In genomic region chr13:90643109-90643508, GRCm38 (mm10) we compare ENCODE assay signal across 11 mouse cellular contexts.
A peak's percentile ranks its signal among the peaks of the same experiment; 100 is the strongest.
DNase-seq lines count a peak whose midpoint lies in the region; ATAC-seq and TF ChIP-seq lines count a peak whose summit lies in the region.
"Had no signal": no experiment of that assay in that cellular context is flagged by ENCODE, and none has a peak within 500 bp of the region (broad histone marks: within the 10 kb centered on the region; RNA-seq: fewer than 3 reads in every experiment).

No protein-coding gene starts in this region.

- 37% methylated on average over 4 of the region's 4 CpGs for WGBS in neural tube, embryonic 11.5 days
- WGBS in forebrain, embryonic 15.5 days: 4% methylated on average over 4 of the region's 4 CpGs
- WGBS in limb, embryonic 15.5 days: 47% methylated on average over 4 of the region's 4 CpGs
- 46% methylated on average over 4 of the region's 4 CpGs for WGBS in heart, adult 2 months

- no peak overlapping the region for H3K4me3 ChIP-seq in neural tube, embryonic 11.5 days (ENCODE audit: low read depth, low read length)
- no peak overlapping the region for H3K4me3 ChIP-seq in forebrain, embryonic 15.5 days
- no peak overlapping the region for H3K4me3 ChIP-seq in limb, embryonic 15.5 days
- no peak overlapping the region for H3K4me3 ChIP-seq in heart, adult 2 months
- H3K4me3 ChIP-seq: embryonic facial prominence, embryonic 13.5 days had no signal

- ATAC-seq in neural tube, embryonic 11.5 days (ENCODE audit: insufficient read depth, low FRiP score, low TSS enrichment): peak; percentile 67
- ATAC-seq in forebrain, embryonic 15.5 days (replicated peaks): peak; percentile 89
- no peak for ATAC-seq in limb, embryonic 15.5 days (ENCODE audit: insufficient number of reproducible peaks, low FRiP score, low TSS enrichment, low read depth)

- no peaks in the 10 kb centered on the region for H3K36me3 ChIP-seq in neural tube, embryonic 11.5 days (ENCODE audit: control insufficient read depth, insufficient read depth, low read length)
- H3K36me3 ChIP-seq in forebrain, embryonic 15.5 days: no peaks in the 10 kb centered on the region
- H3K36me3 ChIP-seq in limb, embryonic 15.5 days: no peaks in the 10 kb centered on the region
- no peaks in the 10 kb centered on the region for H3K36me3 ChIP-seq in heart, adult 2 months (ENCODE audit: control insufficient read depth, insufficient read depth, low read length)
- H3K36me3 ChIP-seq: embryonic facial prominence, embryonic 13.5 days had no signal

- H3K4me2 ChIP-seq in neural tube, embryonic 11.5 days (ENCODE audit: low read depth): no peak overlapping the region
- no peak overlapping the region for H3K4me2 ChIP-seq in forebrain, embryonic 15.5 days (replicated peaks)
- H3K4me2 ChIP-seq in limb, embryonic 15.5 days: no peak overlapping the region

- no peak for TF ChIP-seq CTCF in heart, adult 2 months (IDR thresholded peaks at IDR 0.05)

- intact Hi-C loops in heart, adult 2 months (cut with DNase I): no loop called here
- intact Hi-C loops in heart, postnatal 14 days (cut with DNase I): no loop called here

- no peak for DNase-seq in neural tube, embryonic 11.5 days (ENCODE audit: low spot score)
- no peak for DNase-seq in neural tube, embryonic 10.5 days (ENCODE audit: extremely low spot score, low spot score)
- peak; percentile 22 for DNase-seq in telencephalon, adult 2 months (ENCODE audit: low read depth, low spot score)
- DNase-seq in heart, adult 2 months: no peak
- DNase-seq in thymus, postnatal 36 days: no peak
- no peak for DNase-seq in heart, postnatal 14 days
- DNase-seq: thymus, postnatal 25 days had no signal

- no peak overlapping the region for H3K27ac ChIP-seq in neural tube, embryonic 11.5 days (ENCODE audit: low read depth, low read length)
- H3K27ac ChIP-seq in forebrain, embryonic 15.5 days (replicated peaks): peak overlapping the region; percentile 80
- 0 out of 2 replicates have a peak overlapping the region, but pooled peaks have one; percentile 43 for H3K27ac ChIP-seq in limb, embryonic 15.5 days
- H3K27ac ChIP-seq in heart, adult 2 months: no peak overlapping the region

- H3K27me3 ChIP-seq in neural tube, embryonic 11.5 days (ENCODE audit: control insufficient read depth, insufficient read depth, low read length): no peaks in the 10 kb centered on the region
- H3K27me3 ChIP-seq in forebrain, embryonic 15.5 days: no peaks in the 10 kb centered on the region
- H3K27me3 ChIP-seq in limb, embryonic 15.5 days: no peaks in the 10 kb centered on the region
- H3K27me3 ChIP-seq in heart, adult 2 months (ENCODE audit: control insufficient read depth, insufficient read depth, low read length): no peaks in the 10 kb centered on the region
- H3K27me3 ChIP-seq: CH12.LX; embryonic facial prominence, embryonic 13.5 days had no signal

- TF ChIP-seq POLR2A in heart, adult 2 months (IDR thresholded peaks at IDR 0.05; ENCODE audit: insufficient read depth, low read depth, low read length): no peak

- 0 out of 2 replicates have a peak, but pooled peaks cover 2% of the 10 kb centered on the region for H3K4me1 ChIP-seq in neural tube, embryonic 11.5 days (ENCODE audit: control insufficient read depth, insufficient read depth, low read length)
- peaks cover 25% of the 10 kb centered on the region for H3K4me1 ChIP-seq in forebrain, embryonic 15.5 days
- H3K4me1 ChIP-seq in limb, embryonic 15.5 days: peaks cover 7% of the 10 kb centered on the region; the same call in 1 of the 2 replicates
- no peaks in the 10 kb centered on the region; the same call in 1 of the 2 replicates for H3K4me1 ChIP-seq in heart, adult 2 months (ENCODE audit: control insufficient read depth, insufficient read depth, low read length)

- H3K79me2 ChIP-seq in heart, adult 2 months (replicated peaks; ENCODE audit: control insufficient read depth, insufficient read depth, low read length): no peaks in the 10 kb centered on the region

- H3K9ac ChIP-seq in neural tube, embryonic 11.5 days (ENCODE audit: low read length): no peak overlapping the region
- no peak overlapping the region for H3K9ac ChIP-seq in forebrain, embryonic 15.5 days (replicated peaks)
- H3K9ac ChIP-seq in limb, embryonic 15.5 days: no peak overlapping the region
- no peak overlapping the region for H3K9ac ChIP-seq in heart, adult 2 months (ENCODE audit: low read depth, low read length)
- H3K9ac ChIP-seq: embryonic facial prominence, embryonic 13.5 days had no signal

- no peak for TF ChIP-seq EP300 in heart, adult 2 months (IDR thresholded peaks at IDR 0.05; ENCODE audit: insufficient read depth, low read depth, low read length)

- no peaks in the 10 kb centered on the region for H3K9me3 ChIP-seq in neural tube, embryonic 11.5 days (ENCODE audit: control insufficient read depth, low read length)
- H3K9me3 ChIP-seq in forebrain, embryonic 15.5 days: no peaks in the 10 kb centered on the region
- no peaks in the 10 kb centered on the region for H3K9me3 ChIP-seq in limb, embryonic 15.5 days
- H3K9me3 ChIP-seq: embryonic facial prominence, embryonic 13.5 days had no signal

Comparison
In these comparisons a context has a peak if more than half of its experiments do, and no peak if none do; other contexts are left out.
1. H3K27ac ChIP-seq: peak in forebrain, embryonic 15.5 days (single experiment) and limb, embryonic 15.5 days (single experiment); none in neural tube, embryonic 11.5 days (single experiment) and heart, adult 2 months (single experiment).